Mouse (Mus musculus) midbrain, postnatal 0 days (tissue): ENCODE results near the gene Det1. TPM values are rescaled to one million over a fixed set of nuclear protein-coding genes. Genes with fewer than 3 reads are reported as not detected.

Experiments used
- ATAC-seq: fragments of 200-750 bp; cut with Nextera tagmentation; 2 replicates; pipeline ENCODE4 v1.8.0; 2017; ENCODE audit warnings: moderate number of reproducible peaks, mild to moderate bottlenecking, moderate TSS enrichment, moderate library complexity; ENCODE audit not compliant: low FRiP score
- DNase-seq: peaks from one replicate; pipeline ENCODE4 v3.0.0-alpha.2; 2015; ENCODE audit warnings: low spot score
- H3K27ac ChIP-seq: fragments of 300-500 bp; sonication (generic); 2 replicates; pipeline ENCODE4 v1.5.1; 2014; ENCODE audit warnings: low read depth, mild to moderate bottlenecking, low read length, mixed read lengths
- H3K27me3 ChIP-seq: fragments of 300-500 bp; sonication (generic); 2 replicates; pipeline ENCODE4 v1.6.1; 2014; ENCODE audit warnings: low read length, control low read depth, mixed read lengths; ENCODE audit not compliant: insufficient read depth
- H3K36me3 ChIP-seq: fragments of 300-500 bp; sonication (generic); 2 replicates; pipeline ENCODE4 v1.6.1; 2014; ENCODE audit warnings: low read length, control low read depth, mixed read lengths; ENCODE audit not compliant: insufficient read depth
- H3K4me1 ChIP-seq: fragments of 300-500 bp; sonication (generic); 2 replicates; pipeline ENCODE4 v1.6.1; 2014; ENCODE audit warnings: mild to moderate bottlenecking, control low read depth, antibody characterized with exemption, low read length, mixed read lengths; ENCODE audit not compliant: insufficient read depth
- H3K4me2 ChIP-seq: fragments of 300-500 bp; sonication (generic); 2 replicates; pipeline ENCODE4 v1.6.1; 2014; ENCODE audit warnings: low read depth, mild to moderate bottlenecking, low read length, mixed read lengths; ENCODE audit not compliant: poor library complexity, severe bottlenecking
- H3K4me3 ChIP-seq: fragments of 300-500 bp; sonication (generic); 2 replicates; pipeline ENCODE4 v1.5.1; 2014; ENCODE audit warnings: low read depth, mild to moderate bottlenecking, low read length, moderate library complexity
- H3K9ac ChIP-seq: fragments of 300-500 bp; sonication (generic); replicated peaks from 2 replicates; pipeline ENCODE4 v1.6.1; 2014; ENCODE audit warnings: mild to moderate bottlenecking, low read length, moderate library complexity, mixed read lengths; ENCODE audit not compliant: poor library complexity, severe bottlenecking
- H3K9me3 ChIP-seq: fragments of 300-500 bp; sonication (generic); 2 replicates; pipeline ENCODE4 v1.6.1; 2016; ENCODE audit warnings: low read length, control low read depth
- CTCF ChIP-seq: IDR thresholded peaks from 2 replicates; pipeline ENCODE4 v1.5.1; 2016; ENCODE audit warnings: antibody characterized with exemption, mild to moderate bottlenecking
- WGBS: fragments of 180-500 bp; shearing (Covaris S2); extraction: QIAGEN DNeasy Blood & Tissue Kit; methylation state at CpG from one replicate; pipeline ENCODE4 v1.1.7; 2014; 5-methylcytosine and 5-hydroxymethylcytosine counted together
- microRNA-seq: library from miRNA; unstranded; fragments of <30 nt; microRNA quantifications from one replicate; pipeline ENCODE4, GENCODE M21; 2016; ENCODE audit warnings: borderline number of aligned reads
- polyA plus RNA-seq: library from polyadenylated mRNA; unstranded; fragments of >200 nt; fragmentation: Nextera tagmentation; extraction: Ambion mirVana; gene quantifications from 2 replicates; pipeline ENCODE4 v1.2.1, GENCODE M21; 2015
- total RNA-seq: library from RNA; depleted of rRNA; stranded (reverse); fragments of >200 nt; gene quantifications from 2 replicates; pipeline ENCODE4 v1.2.3, GENCODE M21; 2014; rRNA removed

Det1 gene
- total and polyA plus RNA-seq, 2 experiments from 2014 or later = 6.2 to 13.2 TPM

GRCm38 (mm10) chr7:78782639-78783581 is 64.2 kb downstream of the Det1 start, which contains the start of the genes Mrps11 and Mrpl46:
Gene Mrps11 (plus strand): TSS chr7:78783119.
Gene Mrpl46 (minus strand): TSS chr7:78783531.
- peak within 1 kb of the TSS; percentile 93 for H3K4me2 ChIP-seq
- H3K4me3 ChIP-seq = peak within 1 kb of the TSS; percentile 74
- peak; percentile 95 for ATAC-seq
- H3K27me3 ChIP-seq = no peaks in the 10 kb centered on the region
- H3K9ac ChIP-seq = peak within 1 kb of the TSS; percentile 79
- peaks cover 10% of the 10 kb centered on the region; the same call in 1 of the 2 replicates for H3K4me1 ChIP-seq
- peak; percentile 93 for DNase-seq
- under 1% methylated on average over 44 of the region's 44 CpGs for WGBS
- H3K27ac ChIP-seq = peak within 1 kb of the TSS; percentile 64
- peaks cover 17% of the 10 kb centered on the region for H3K36me3 ChIP-seq
- H3K9me3 ChIP-seq = no peaks in the 10 kb centered on the region
- no peak for TF ChIP-seq CTCF

- WGBS = 97% methylated on average over 5 of the region's 5 CpGs
- H3K4me3 ChIP-seq = no peak overlapping the region
- ATAC-seq = no peak
- H3K4me1 ChIP-seq = peaks cover 6% of the 10 kb centered on the region; the same call in 1 of the 2 replicates
- H3K9ac ChIP-seq = no peak overlapping the region
- no peaks in the 10 kb centered on the region for H3K9me3 ChIP-seq
- H3K27me3 ChIP-seq = no peaks in the 10 kb centered on the region
- no peak for DNase-seq
- H3K36me3 ChIP-seq = peaks cover 35% of the 10 kb centered on the region
- TF ChIP-seq CTCF = no peak
- H3K27ac ChIP-seq = no peak overlapping the region
- H3K4me2 ChIP-seq = no peak overlapping the region
Observed at GRCm38 (mm10) chr7:78778741-78779140, 68.3 kb downstream of the Det1 start.

Small RNA genes within 50 kb of the gene (microRNA-seq; reads per million reads assigned to microRNA genes)
- 631 reads per million, percentile 70 among the genes with 10 or more reads in this experiment for gene Mir7-2

Other genes starting within 250 kb of the Det1 start
- 101 and 114 TPM in 2 replicates for gene Ntrk3, start 109.3 kb downstream of the Det1 start, total RNA-seq
- 23.7 and 26.0 TPM in 2 replicates for gene Ntrk3, start 109.3 kb downstream of the Det1 start, polyA plus RNA-seq
- gene Mrps11, start 64.1 kb downstream of the Det1 start, total RNA-seq = 32.8 and 53.1 TPM in 2 replicates
- gene Mrps11, start 64.1 kb downstream of the Det1 start, polyA plus RNA-seq = 56.8 and 68.1 TPM in 2 replicates
- 25.0 and 30.2 TPM in 2 replicates for gene Mrpl46, start 63.7 kb downstream of the Det1 start, total RNA-seq
- gene Mrpl46, start 63.7 kb downstream of the Det1 start, polyA plus RNA-seq = 66.1 and 66.4 TPM in 2 replicates
- 31.2 and 40.3 TPM in 2 replicates for gene Aen, start 48.6 kb upstream of the Det1 start, total RNA-seq
- 48.5 and 53.2 TPM in 2 replicates for gene Aen, start 48.6 kb upstream of the Det1 start, polyA plus RNA-seq
- gene Isg20, start 66.2 kb upstream of the Det1 start, total RNA-seq = 1.2 and 4.9 TPM in 2 replicates
- gene Isg20, start 66.2 kb upstream of the Det1 start, polyA plus RNA-seq = 0.57 and 1.4 TPM in 2 replicates
- 1.7 and 3.0 TPM in 2 replicates for gene Acan, start 206.2 kb upstream of the Det1 start, total RNA-seq
- gene Acan, start 206.2 kb upstream of the Det1 start, polyA plus RNA-seq = 0.44 and 0.48 TPM in 2 replicates